Mouse (Mus musculus) colon, adult 2 months (tissue): Measurements from ENCODE around the gene Prr12. TPM values are rescaled to one million over a fixed set of nuclear protein-coding genes. Genes with fewer than 3 reads are reported as not detected.

Experiments
- polyA plus RNA-seq: library from polyadenylated mRNA; depleted of rRNA; stranded (reverse); fragments of >200 nt; gene quantifications from 2 replicates; pipeline ENCODE4 v1.2.3, GENCODE M21; 2012; rRNA removed

The Prr12 gene
- 7.7 and 10.0 TPM in 2 replicates for polyA plus RNA-seq

DNA sequence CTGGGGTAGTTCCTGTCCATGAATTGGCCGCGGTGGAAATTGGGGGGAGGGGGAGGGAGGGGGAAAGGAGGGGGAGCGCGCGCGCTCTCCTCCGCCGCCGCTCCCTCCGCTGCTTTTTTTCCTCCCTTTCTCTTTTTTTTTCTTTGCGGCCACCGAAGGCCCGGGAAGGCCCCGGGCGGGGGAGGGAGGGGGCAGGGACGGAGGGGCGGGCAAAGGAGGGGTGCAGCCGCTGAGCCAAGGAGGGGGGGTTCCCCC lies at the start of gene Prr12:
Gene Prr12, minus strand, starts transcription at position 20 of the 255 bp plus-strand sequence.

DNA sequence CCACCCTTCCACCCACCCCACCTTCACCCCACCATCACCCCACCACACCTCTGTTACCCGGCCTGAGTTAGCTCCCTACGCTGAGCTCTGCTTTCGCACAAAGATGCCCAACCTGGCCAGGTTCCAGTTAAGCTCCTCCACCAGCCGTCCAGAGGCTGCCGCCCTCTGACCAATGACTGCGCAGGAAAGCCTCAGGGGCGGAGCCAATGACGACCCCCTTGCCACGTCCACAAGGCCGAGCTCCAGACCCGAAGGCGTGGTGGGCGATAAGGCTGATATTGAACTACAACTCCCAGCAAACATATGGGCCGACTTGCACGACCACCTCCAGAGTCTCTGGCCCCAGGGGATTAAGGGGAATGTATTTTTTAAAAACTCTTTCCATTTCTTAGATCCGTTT lies 39.4 kb upstream of the Prr12 start, which contains the start of gene Rcn3:
Gene Rcn3, minus strand, starts transcription at position 174 of the 400 bp plus-strand sequence.

DNA sequence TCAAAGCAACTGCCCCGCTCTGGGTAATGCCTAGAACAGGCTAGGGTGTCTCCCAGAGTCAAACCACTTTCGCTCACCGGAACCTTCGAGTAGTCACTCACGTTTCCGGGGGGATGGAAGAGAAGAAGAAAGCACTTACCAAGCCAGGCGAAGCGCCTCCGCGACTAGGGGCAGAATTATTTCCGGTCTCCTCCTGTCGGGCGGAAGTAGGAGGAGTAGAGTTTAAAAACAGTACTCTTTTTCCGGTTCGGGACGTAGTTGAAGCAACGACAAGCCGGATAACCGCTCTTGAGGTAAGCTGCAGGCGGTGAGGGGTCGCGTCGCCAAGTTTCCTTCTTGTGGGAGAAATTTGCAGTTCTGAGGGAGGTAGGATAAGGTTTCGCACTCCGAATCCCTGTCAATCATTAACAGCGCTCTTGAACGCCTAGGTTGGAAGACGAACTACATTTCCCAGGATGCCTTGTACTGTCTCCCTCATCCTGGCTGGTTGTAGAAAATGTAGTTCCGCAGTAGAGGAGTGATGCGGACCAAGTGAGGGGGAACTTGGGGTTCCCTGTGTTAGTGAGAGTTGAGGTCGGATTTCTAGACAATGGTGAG lies 9.7 kb upstream of the Prr12 start, which contains the start of the genes Nosip and Prrg2:
Gene Nosip, plus strand, starts transcription at position 191 of the 597 bp plus-strand sequence.
Gene Prrg2, minus strand, starts transcription at position 439 of the 597 bp plus-strand sequence.

GRCm38 (mm10) chr7:45017242-45018061 lies 35.2 kb downstream of the Prr12 start, which contains the start of gene Rras:
Rras (plus strand) TSS chr7:45017961.

GRCm38 (mm10) chr7:45015957-45016612 lies 36.6 kb downstream of the Prr12 start, which contains the start of gene Scaf1:
Scaf1 (minus strand) TSS chr7:45016363.

DNA sequence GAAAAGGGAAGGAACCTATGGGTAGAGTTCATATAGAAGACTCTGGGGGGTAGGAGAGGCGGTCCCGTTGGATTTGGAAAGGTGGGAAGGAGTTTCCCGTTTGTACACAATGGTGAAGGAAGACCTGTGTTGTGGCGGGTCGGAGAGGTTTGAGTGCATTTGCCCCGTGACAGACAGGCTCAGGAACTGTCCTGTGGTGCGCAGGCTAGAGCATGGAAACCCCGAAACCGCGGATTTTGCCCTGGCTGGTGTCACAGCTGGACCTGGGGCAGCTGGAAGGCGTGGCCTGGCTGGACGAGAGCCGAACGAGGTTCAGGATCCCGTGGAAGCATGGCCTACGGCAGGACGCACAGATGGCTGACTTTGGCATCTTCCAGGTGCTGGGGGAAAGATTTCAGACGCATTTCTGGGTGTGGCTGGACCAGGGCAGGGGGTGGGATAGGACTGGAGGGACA lies 54.2 kb downstream of the Prr12 start, which contains the start of gene Bcl2l12:
Gene Bcl2l12, minus strand, starts transcription at position 212 of the 455 bp plus-strand sequence.

DNA sequence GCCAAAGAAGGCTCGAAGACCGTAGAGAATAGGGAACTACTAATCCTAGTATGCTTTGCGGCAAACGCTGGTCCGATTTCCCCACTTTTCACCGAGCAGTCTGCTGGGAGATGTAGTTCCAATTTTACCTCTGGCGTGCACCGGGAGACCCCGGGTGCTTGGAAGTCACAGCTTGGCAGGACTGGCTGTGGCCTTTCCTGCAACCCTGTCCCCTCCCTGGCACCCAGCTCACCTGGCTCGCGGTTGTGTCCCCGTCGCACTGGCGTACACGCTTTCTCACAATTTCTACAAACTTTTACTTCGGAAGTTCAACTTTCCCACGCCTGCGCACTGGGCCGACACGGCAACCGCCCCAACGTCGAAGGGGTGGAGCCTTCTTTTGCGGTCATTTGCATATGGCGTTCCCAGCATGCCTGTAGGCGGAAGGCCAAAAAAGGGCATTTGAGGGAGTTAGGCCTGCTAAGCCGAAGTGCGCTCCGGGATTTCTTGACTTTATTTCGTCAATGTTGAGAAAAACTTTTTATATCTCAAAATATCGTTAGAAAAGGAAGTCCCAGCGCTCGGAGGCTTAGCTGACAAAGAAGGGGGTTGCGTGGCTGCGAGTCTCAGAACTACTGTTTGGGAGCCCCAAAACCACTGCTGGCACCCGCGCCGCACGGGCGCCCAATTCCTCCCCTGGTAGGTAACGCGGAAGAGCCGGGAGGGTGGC lies 55.3 kb downstream of the Prr12 start, which contains the start of gene Irf3:
Gene Irf3, plus strand, starts transcription at position 418 of the 709 bp plus-strand sequence.

DNA sequence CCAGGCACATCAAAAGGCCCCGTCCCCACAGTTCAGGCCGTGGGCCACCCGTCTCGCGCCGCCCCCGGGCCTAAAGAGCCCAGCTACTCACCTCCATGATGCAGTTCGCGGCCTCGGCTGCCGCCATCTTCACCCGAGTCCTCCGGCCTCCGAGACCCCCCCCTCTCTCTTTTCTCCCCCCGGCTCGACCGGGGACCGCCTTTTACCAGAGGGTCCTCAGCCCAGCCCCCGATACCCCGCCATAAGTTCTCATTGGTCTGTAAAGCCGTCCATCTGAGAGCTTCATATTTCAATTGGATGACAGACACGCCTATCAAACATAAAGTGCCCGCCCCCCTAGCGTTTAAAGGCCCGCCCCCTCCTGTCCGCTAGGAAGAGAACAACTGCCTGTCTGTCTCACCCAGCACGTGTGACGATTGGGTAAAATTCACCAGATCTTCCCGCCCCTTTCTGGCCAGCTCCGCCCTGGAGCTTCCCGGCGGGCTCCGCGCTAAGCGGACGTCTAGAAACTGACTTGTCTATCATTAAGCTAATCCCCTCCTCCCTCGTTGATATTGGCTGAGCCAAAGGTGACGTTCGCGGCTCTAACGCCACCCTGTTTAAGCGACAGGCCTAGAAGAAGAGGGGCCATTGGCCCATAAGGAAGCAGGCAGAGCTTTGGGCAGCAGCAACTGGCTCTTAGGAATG lies 66.3 kb downstream of the Prr12 start, which contains the start of gene Prmt1:
Gene Prmt1, minus strand, starts transcription at position 377 of the 687 bp plus-strand sequence.

Other genes starting within 250 kb of the Prr12 start
- 61.5 and 65.7 TPM in 2 replicates for gene Nup62, start 236.8 kb downstream of the Prr12 start, polyA plus RNA-seq
- 7.8 and 10.3 TPM in 2 replicates for gene Il4i1, start 236.5 kb downstream of the Prr12 start, polyA plus RNA-seq
- gene Atf5, start 236.2 kb downstream of the Prr12 start, polyA plus RNA-seq = 85.4 and 120 TPM in 2 replicates
- 188 and 210 TPM in 2 replicates for gene Akt1s1, start 203.9 kb downstream of the Prr12 start, polyA plus RNA-seq
- 71.5 and 99.3 TPM in 2 replicates for gene Tbc1d17, start 203.8 kb downstream of the Prr12 start, polyA plus RNA-seq
- gene Pnkp, start 195.7 kb downstream of the Prr12 start, polyA plus RNA-seq = 53.4 and 64.9 TPM in 2 replicates
- 241 and 272 TPM in 2 replicates for gene Ptov1, start 183.1 kb downstream of the Prr12 start, polyA plus RNA-seq
- 304 and 344 TPM in 2 replicates for gene Med25, start 160.2 kb downstream of the Prr12 start, polyA plus RNA-seq
- 59.1 and 65.3 TPM in 2 replicates for gene Fuz, start 156.8 kb downstream of the Prr12 start, polyA plus RNA-seq
- 94.2 and 104 TPM in 2 replicates for gene Ap2a1, start 123.4 kb downstream of the Prr12 start, polyA plus RNA-seq
- not detected in 2 replicates for gene Tsks, start 109.7 kb downstream of the Prr12 start, polyA plus RNA-seq
- gene Cpt1c, start 78.0 kb downstream of the Prr12 start, polyA plus RNA-seq = 14.6 and 20.4 TPM in 2 replicates
- gene Prmt1, start 66.3 kb downstream of the Prr12 start, polyA plus RNA-seq = 75.9 and 81.7 TPM in 2 replicates
- 114 and 134 TPM in 2 replicates for gene Irf3, start 55.2 kb downstream of the Prr12 start, polyA plus RNA-seq
- 32.2 and 35.0 TPM in 2 replicates for gene Bcl2l12, start 54.2 kb downstream of the Prr12 start, polyA plus RNA-seq
- gene Scaf1, start 36.5 kb downstream of the Prr12 start, polyA plus RNA-seq = 82.6 and 102 TPM in 2 replicates
- gene Rras, start 34.9 kb downstream of the Prr12 start, polyA plus RNA-seq = 123 and 160 TPM in 2 replicates
- 98.1 and 100 TPM in 2 replicates for gene Nosip, start 9.5 kb upstream of the Prr12 start, polyA plus RNA-seq
- 140 and 174 TPM in 2 replicates for gene Prrg2, start 9.8 kb upstream of the Prr12 start, polyA plus RNA-seq
- 118 and 163 TPM in 2 replicates for gene Rcn3, start 39.3 kb upstream of the Prr12 start, polyA plus RNA-seq
- 83.0 and 96.0 TPM in 2 replicates for gene Fcgrt, start 51.0 kb upstream of the Prr12 start, polyA plus RNA-seq
- 149 and 231 TPM in 2 replicates for gene Rps11, start 71.6 kb upstream of the Prr12 start, polyA plus RNA-seq
- gene Rpl13a, start 75.9 kb upstream of the Prr12 start, polyA plus RNA-seq = 1,458 and 1,702 TPM in 2 replicates
- gene Gm45713, start 83.3 kb upstream of the Prr12 start, polyA plus RNA-seq = 0.47 and 0.50 TPM in 2 replicates
- gene Flt3l, start 83.6 kb upstream of the Prr12 start, polyA plus RNA-seq = 43.2 and 54.5 TPM in 2 replicates
- gene Pih1d1, start 101.4 kb upstream of the Prr12 start, polyA plus RNA-seq = 54.6 and 63.2 TPM in 2 replicates
- 107 and 124 TPM in 2 replicates for gene Aldh16a1, start 101.7 kb upstream of the Prr12 start, polyA plus RNA-seq
- 0.09 and 0.20 TPM in 2 replicates for gene Slc17a7, start 111.1 kb upstream of the Prr12 start, polyA plus RNA-seq
- not detected in 2 replicates for gene Gfy, start 126.7 kb upstream of the Prr12 start, polyA plus RNA-seq
- gene Pth2, start 128.1 kb upstream of the Prr12 start, polyA plus RNA-seq = not detected in 2 replicates
- gene Ccdc155, start 152.0 kb upstream of the Prr12 start, polyA plus RNA-seq = 0.05 TPM in 1 of 2 replicates, not detected in the other
- gene Dkkl1, start 159.3 kb upstream of the Prr12 start, polyA plus RNA-seq = 1.3 and 2.3 TPM in 2 replicates
- 10.7 and 13.9 TPM in 2 replicates for gene Tead2, start 162.9 kb upstream of the Prr12 start, polyA plus RNA-seq
- 34.3 and 38.4 TPM in 2 replicates for gene Cd37, start 186.2 kb upstream of the Prr12 start, polyA plus RNA-seq
- not detected in 2 replicates for gene Slc6a16, start 188.2 kb upstream of the Prr12 start, polyA plus RNA-seq
- gene Slc6a21, start 224.6 kb upstream of the Prr12 start, polyA plus RNA-seq = not detected in 2 replicates